Mouse (Mus musculus): ENCODE results near the gene 6330403K07Rik. TPM values are rescaled to one million over a fixed set of nuclear protein-coding genes. Genes with fewer than 3 reads are reported as not detected.
A peak's percentile ranks its signal among the peaks of the same experiment; 100 is the strongest.

The 6330403K07Rik gene
- polyA plus RNA-seq, 1 experiment from 2014 or later: 150 TPM

GRCm38 (mm10) chr11:71012743-71013142, 20.6 kb downstream of the 6330403K07Rik start:
- WGBS: 93% methylated on average over 7 of the region's 7 CpGs
- no peak overlapping the region for H3K4me3 ChIP-seq
- no peak for DNase-seq (ENCODE audit: low spot score)
- no peaks in the 10 kb centered on the region for H3K9me3 ChIP-seq
- peaks cover 9% of the 10 kb centered on the region for H3K4me1 ChIP-seq
- H3K36me3 ChIP-seq (replicated peaks): peaks cover 66% of the 10 kb centered on the region
- H3K27ac ChIP-seq (replicated peaks): no peak overlapping the region
- H3K27me3 ChIP-seq (replicated peaks; ENCODE audit: low read depth, poor library complexity, severe bottlenecking): no peaks in the 10 kb centered on the region

GRCm38 (mm10) chr11:71008321-71008720, 25.0 kb downstream of the 6330403K07Rik start:
- H3K36me3 ChIP-seq (replicated peaks): peaks cover 63% of the 10 kb centered on the region
- 93% methylated on average over 3 of the region's 3 CpGs for WGBS

GRCm38 (mm10) chr11:71007831-71008230, 25.5 kb downstream of the 6330403K07Rik start:
- Histone ChIP-seq H3K27me3 (replicated peaks; ENCODE audit: low read depth, poor library complexity, severe bottlenecking) (no peaks in the 10 kb centered on the region), H3K27ac (replicated peaks) (no peak overlapping the region), H3K4me1 (peaks cover 11% of the 10 kb centered on the region), H3K36me3 (replicated peaks) (peaks cover 58% of the 10 kb centered on the region), H3K9me3 (no peaks in the 10 kb centered on the region), H3K4me3 (no peak overlapping the region)
- WGBS: 87% methylated on average over 7 of the region's 7 CpGs
- no peak for DNase-seq (ENCODE audit: low spot score)

More at GRCm38 (mm10) chr11:71008321-71008720, 25.0 kb downstream of the 6330403K07Rik start:
- H3K4me1 ChIP-seq: peaks cover 6% of the 10 kb centered on the region
- H3K27ac ChIP-seq (replicated peaks): no peak overlapping the region
- DNase-seq (ENCODE audit: low spot score): no peak
- no peaks in the 10 kb centered on the region for H3K9me3 ChIP-seq
- no peak overlapping the region for H3K4me3 ChIP-seq
- no peaks in the 10 kb centered on the region for H3K27me3 ChIP-seq (replicated peaks; ENCODE audit: low read depth, poor library complexity, severe bottlenecking)

GRCm38 (mm10) chr11:71007026-71007425, 26.3 kb downstream of the 6330403K07Rik start:
- 96% methylated on average over 6 of the region's 6 CpGs for WGBS
- Histone ChIP-seq H3K4me1 (peaks cover 18% of the 10 kb centered on the region), H3K9me3 (no peaks in the 10 kb centered on the region), H3K27ac (replicated peaks) (no peak overlapping the region), H3K4me3 (no peak overlapping the region), H3K27me3 (replicated peaks; ENCODE audit: low read depth, poor library complexity, severe bottlenecking) (no peaks in the 10 kb centered on the region), H3K36me3 (replicated peaks) (peaks cover 54% of the 10 kb centered on the region)
- no peak for DNase-seq (ENCODE audit: low spot score)

- Histone ChIP-seq H3K27ac (replicated peaks) (peak overlapping the region; percentile 71; the same call in 1 of the 2 replicates), H3K27me3 (replicated peaks; ENCODE audit: low read depth, poor library complexity, severe bottlenecking) (no peaks in the 10 kb centered on the region), H3K4me1 (peaks cover 18% of the 10 kb centered on the region), H3K9me3 (no peaks in the 10 kb centered on the region), H3K36me3 (replicated peaks) (peaks cover 48% of the 10 kb centered on the region), H3K4me3 (peak overlapping the region; percentile 93)
- 58% methylated on average over 5 of the region's 5 CpGs for WGBS
- no peak for DNase-seq (ENCODE audit: low spot score)
These were observed 28.3 kb downstream of the 6330403K07Rik start for GRCm38 (mm10) chr11:71005046-71005445.

GRCm38 (mm10) chr11:71004316-71004773, 29.0 kb downstream of the 6330403K07Rik start, which contains the start of gene Dhx33:
Dhx33 (minus strand) TSS chr11:71004437.
- Histone ChIP-seq H3K27me3 (replicated peaks; ENCODE audit: low read depth, poor library complexity, severe bottlenecking) (no peaks in the 10 kb centered on the region), H3K36me3 (replicated peaks) (peaks cover 48% of the 10 kb centered on the region), H3K4me1 (peaks cover 18% of the 10 kb centered on the region), H3K9me3 (no peaks in the 10 kb centered on the region), H3K27ac (replicated peaks) (peak within 1 kb of the TSS; percentile 86), H3K4me3 (peak within 1 kb of the TSS; percentile 93)
- peak; percentile 98 for DNase-seq (ENCODE audit: low spot score)
- WGBS: under 1% methylated on average over 35 of the region's 35 CpGs

- no peaks in the 10 kb centered on the region for H3K9me3 ChIP-seq
- no peaks in the 10 kb centered on the region for H3K27me3 ChIP-seq (replicated peaks; ENCODE audit: low read depth, poor library complexity, severe bottlenecking)
- no peak for DNase-seq (ENCODE audit: low spot score)
- peaks cover 49% of the 10 kb centered on the region for H3K36me3 ChIP-seq (replicated peaks)
- H3K4me1 ChIP-seq: peaks cover 18% of the 10 kb centered on the region
- under 1% methylated on average over 49 of the region's 49 CpGs for WGBS
- H3K4me3 ChIP-seq: peak overlapping the region; percentile 93
- H3K27ac ChIP-seq (replicated peaks): peak overlapping the region; percentile 86
These were observed 29.6 kb downstream of the 6330403K07Rik start for GRCm38 (mm10) chr11:71003611-71004315.

GRCm38 (mm10) chr11:71001167-71001566, 32.1 kb downstream of the 6330403K07Rik start:
- H3K27me3 ChIP-seq (replicated peaks; ENCODE audit: low read depth, poor library complexity, severe bottlenecking): no peaks in the 10 kb centered on the region
- H3K4me3 ChIP-seq: no peak overlapping the region
- WGBS: 88% methylated on average over 4 of the region's 4 CpGs
- H3K4me1 ChIP-seq: peaks cover 18% of the 10 kb centered on the region
- H3K36me3 ChIP-seq (replicated peaks): peaks cover 55% of the 10 kb centered on the region
- no peaks in the 10 kb centered on the region for H3K9me3 ChIP-seq
- no peak overlapping the region for H3K27ac ChIP-seq (replicated peaks)
- no peak for DNase-seq (ENCODE audit: low spot score)

- peak within 1 kb of the TSS; percentile 92 for H3K27ac ChIP-seq (replicated peaks)
- no peaks in the 10 kb centered on the region for H3K9me3 ChIP-seq
- H3K36me3 ChIP-seq (replicated peaks): peaks cover 77% of the 10 kb centered on the region
- DNase-seq (ENCODE audit: low spot score): peak; percentile 95
- no peaks in the 10 kb centered on the region for H3K27me3 ChIP-seq (replicated peaks; ENCODE audit: low read depth, poor library complexity, severe bottlenecking)
- H3K4me1 ChIP-seq: peaks cover 13% of the 10 kb centered on the region
- peak within 1 kb of the TSS; percentile 96 for H3K4me3 ChIP-seq
- WGBS: under 1% methylated on average over 64 of the region's 64 CpGs
These were observed 50.6 kb downstream of the 6330403K07Rik start, which contains the start of gene C1qbp for GRCm38 (mm10) chr11:70982557-70983228. C1qbp (minus strand) TSS chr11:70983026.

GRCm38 (mm10) chr11:70982030-70982429, 51.3 kb downstream of the 6330403K07Rik start:
- Histone ChIP-seq H3K4me3 (peak overlapping the region; percentile 96), H3K9me3 (no peaks in the 10 kb centered on the region), H3K27ac (replicated peaks) (peak overlapping the region; percentile 92), H3K27me3 (replicated peaks; ENCODE audit: low read depth, poor library complexity, severe bottlenecking) (no peaks in the 10 kb centered on the region), H3K4me1 (peaks cover 13% of the 10 kb centered on the region), H3K36me3 (replicated peaks) (peaks cover 77% of the 10 kb centered on the region)
- no peak for DNase-seq (ENCODE audit: low spot score)
- WGBS: 9% methylated on average over 12 of the region's 12 CpGs
